Mouse (Mus musculus) cerebellum, adult 11 months (tissue): ENCODE results near the gene Cbx7.
"Not testable (repeated sequence)": the region's sequence is repeated elsewhere in the genome, so short reads cannot be mapped to it uniquely, and the experiment has no call there.

ENCODE experiments used
- DNase-seq: peaks from one replicate; pipeline ENCODE4 v3.0.0; 2022

The Cbx7 gene

DNA sequence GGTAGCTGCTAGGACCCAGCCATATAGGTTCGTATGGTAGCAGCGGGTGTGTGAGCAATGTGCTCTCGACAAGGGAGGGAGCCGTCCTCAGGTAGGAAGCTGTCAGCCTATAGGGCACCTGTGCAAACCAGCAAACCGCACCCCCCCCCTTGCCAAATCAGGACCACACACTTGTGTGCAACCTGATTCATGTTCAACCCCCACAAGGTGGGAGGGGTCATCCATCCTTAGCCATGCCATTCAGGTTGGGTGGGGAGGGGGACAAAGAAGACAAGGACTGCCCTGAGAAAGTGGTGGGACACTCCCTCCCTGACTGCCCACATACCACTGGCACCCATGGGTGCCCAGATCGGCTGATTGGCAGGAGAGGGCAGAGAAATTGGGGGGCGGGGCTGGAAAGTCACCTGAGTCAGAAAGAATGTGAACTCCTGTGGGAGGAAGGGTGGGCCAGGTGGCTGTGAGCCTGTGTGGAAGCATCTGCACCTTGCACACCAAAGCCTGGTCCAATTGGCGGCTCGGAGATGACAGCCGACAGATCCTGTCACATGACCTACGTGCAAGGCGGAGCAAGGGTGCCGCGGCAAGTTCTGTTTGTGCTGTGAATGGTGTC lies 53.7 kb downstream of the Cbx7 start:
- no peak for DNase-seq

DNA sequence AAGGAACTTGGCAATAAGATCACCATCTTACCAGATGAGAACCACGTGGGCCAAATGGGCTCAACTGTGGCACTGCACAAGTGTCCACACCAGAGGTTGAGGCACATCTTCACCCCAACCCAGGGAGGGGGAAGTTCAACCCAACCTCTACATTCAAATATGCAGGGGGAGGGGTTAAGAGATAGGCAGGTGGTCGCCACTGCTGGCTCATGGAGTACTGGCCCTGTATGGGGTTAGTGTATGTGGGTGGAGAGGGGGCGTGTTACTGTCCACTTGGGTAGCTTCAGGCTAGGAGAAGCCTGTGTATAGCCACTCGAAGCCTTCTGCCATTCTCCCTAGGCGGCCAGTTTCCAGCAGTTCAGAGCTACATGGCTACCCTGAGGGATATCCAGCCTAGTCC lies 54.8 kb downstream of the Cbx7 start:
- DNase-seq: no peak

- no peak for DNase-seq
Observed at GRCm38 (mm10) chr15:79914357-79914756, 56.6 kb downstream of the Cbx7 start.

DNA sequence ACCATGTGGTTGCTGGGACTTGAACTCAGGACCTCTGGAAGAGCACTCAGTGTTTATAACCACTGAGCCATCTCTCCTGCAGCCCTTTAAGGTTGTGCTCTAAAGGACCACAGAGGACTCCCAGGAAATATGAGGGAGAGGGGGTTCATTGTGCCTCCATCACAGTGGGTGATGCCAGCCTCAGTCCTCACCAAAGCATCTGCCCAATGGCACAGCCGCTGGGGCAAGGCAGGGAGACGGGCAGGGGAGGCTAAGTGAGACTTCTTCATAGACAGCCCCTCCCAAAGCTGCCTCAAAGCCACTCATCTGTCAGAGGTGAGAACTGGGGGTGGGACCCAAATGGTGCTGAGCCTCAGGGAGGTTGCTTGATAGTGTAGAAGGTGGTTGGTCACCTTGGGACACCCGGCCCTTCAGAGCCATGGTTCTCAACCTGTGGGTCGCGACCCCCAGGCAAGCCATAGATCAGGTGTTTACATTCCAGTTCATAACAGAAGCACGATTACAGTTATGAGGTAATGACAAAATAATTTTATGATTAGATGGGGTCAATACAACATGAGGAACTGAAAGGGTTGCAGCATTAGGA lies 57.1 kb downstream of the Cbx7 start:
- no peak for DNase-seq

GRCm38 (mm10) chr15:79911339-79911738 lies 59.6 kb downstream of the Cbx7 start:
- DNase-seq: no peak

DNA sequence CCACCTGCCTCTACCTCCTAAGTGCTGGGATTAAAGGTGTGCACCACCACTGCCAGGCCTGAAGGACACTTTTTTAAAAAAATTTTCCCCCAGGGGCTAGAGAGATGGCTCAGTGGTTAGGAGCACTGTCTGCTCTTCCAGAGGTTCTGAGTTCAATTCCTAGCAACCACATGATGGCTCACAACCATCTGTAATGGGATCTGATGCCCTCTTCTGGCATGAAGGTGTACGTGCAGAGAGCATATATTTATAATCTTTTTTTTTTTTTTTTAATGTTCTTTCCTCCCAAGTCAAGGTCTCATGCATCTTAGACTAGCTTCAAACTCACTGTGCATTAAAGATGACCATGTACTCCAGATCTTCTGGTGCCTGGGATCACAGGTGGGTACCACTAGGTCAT lies 60.1 kb downstream of the Cbx7 start:
- not testable (repeated sequence) for DNase-seq

DNA sequence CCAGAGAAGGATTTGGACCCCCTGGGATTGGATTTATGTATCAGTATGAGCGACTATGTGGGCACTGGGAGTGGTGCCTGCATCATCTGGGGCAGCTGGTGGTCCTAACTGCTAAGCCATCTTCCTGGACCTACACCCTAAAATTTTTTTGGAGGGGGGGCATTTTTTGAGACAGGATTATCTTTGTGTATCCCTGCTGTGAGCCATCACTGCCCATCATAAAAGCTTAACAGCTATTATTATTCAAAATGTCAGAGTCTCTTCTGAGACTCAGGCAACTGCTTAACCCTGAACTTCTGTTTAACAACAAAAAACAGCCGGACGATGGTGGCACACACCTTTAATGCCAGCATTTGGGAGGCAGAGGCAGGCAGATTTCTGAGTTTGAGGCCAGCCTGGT lies 61.9 kb downstream of the Cbx7 start:
- not testable (repeated sequence) for DNase-seq

DNA sequence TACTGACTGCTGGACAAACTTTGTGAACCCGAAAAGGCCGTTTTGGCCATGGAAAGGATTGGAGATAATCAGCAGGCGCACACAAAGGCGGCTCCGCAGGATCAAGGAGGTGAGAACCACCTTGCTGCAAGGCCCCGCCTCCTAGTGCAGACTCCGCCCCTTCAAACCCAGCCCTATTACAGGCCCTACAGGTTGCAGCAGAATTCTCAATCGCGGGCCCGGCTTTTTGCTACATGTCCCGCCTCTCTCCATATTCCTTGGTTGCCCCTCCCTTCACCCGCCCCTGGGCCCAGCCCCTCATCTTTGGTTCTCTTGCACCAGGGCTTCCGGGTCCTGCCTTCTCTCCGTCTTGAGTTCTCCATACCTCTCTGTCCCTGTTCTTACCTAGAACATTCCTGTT lies 64.1 kb downstream of the Cbx7 start:
- DNase-seq: no peak

DNA sequence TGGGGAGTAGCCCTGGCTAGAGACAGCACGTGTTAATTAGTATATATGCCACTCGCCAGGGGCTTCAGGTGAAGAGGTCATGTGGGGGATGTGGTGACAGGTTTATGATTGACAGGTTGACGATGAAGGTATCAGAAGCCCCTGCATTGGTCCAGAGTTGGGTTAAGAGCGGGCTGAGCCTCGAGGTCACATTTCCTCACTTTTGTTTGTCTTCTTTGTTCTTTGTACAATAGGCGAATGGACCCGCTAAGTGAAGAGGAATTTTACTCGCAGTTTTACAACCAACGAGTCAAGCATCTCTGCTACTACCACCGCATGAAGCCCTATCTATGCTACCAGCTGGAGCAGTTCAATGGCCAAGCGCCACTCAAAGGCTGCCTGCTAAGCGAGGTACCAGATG lies 65.7 kb downstream of the Cbx7 start:
- no peak for DNase-seq

DNA sequence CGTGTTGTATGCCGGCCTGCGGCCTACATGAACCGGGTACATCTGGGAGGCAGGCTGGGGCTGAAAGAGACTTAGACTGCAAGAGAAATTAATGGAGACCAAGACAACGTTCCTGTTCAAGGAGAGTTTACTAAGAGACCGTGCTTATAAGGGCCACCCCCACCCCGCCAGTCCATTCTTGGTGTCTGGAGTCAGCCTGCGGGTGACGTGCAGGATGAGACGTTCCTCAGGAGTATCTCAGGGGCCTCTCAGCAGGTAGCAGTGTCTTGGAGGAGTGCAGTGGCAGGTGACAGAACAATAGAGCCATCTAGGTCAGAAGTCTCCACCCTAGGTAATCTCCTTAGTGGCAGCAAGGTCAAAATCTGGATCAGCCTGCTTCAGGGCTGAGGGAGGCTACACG lies 66.2 kb downstream of the Cbx7 start:
- not testable (repeated sequence) for DNase-seq

- no peak for DNase-seq
Observed at GRCm38 (mm10) chr15:79903963-79904362, 67.0 kb downstream of the Cbx7 start.

DNA sequence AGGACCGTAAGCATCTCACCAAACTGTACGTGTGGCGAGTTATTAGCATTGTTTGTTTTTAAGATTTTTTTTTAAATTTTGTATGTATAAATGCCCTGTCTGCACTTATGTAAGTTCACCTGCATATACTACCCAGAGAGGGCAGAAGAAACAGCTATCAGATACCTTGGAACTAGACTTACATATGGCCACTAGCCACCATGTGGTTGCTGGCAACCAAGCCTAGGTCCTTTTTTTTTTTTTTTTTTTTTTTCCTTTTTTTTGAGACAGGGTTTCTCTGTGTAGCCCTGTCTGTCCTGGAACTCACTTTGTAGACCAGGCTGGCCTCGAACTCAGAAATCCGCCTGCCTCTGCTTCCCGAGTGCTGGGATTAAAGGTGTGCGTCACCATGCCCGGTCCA lies 67.8 kb downstream of the Cbx7 start:
- DNase-seq: not testable (repeated sequence)

- no peak for DNase-seq
Observed at GRCm38 (mm10) chr15:79901399-79901798, 69.5 kb downstream of the Cbx7 start.

DNA sequence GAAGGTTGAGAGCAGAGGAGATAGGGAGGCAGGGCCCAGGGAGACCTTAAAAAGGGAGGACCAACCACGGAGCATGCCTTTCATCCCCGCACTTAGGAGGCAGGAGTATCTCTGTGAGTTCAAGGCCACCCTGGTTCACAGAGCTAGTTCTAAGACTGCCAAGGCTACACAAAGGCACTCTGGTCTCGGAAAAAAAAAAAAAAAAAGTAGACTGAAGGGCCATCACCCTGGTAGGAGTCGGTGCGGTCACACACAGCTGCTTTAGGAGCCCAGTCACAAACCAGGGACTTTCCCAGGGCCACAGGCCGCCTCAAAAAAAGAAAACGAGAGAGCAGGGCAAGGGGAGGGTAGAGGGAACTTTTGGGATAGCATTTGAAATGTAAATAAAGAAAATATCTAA lies 70.2 kb downstream of the Cbx7 start:
- no peak for DNase-seq

DNA sequence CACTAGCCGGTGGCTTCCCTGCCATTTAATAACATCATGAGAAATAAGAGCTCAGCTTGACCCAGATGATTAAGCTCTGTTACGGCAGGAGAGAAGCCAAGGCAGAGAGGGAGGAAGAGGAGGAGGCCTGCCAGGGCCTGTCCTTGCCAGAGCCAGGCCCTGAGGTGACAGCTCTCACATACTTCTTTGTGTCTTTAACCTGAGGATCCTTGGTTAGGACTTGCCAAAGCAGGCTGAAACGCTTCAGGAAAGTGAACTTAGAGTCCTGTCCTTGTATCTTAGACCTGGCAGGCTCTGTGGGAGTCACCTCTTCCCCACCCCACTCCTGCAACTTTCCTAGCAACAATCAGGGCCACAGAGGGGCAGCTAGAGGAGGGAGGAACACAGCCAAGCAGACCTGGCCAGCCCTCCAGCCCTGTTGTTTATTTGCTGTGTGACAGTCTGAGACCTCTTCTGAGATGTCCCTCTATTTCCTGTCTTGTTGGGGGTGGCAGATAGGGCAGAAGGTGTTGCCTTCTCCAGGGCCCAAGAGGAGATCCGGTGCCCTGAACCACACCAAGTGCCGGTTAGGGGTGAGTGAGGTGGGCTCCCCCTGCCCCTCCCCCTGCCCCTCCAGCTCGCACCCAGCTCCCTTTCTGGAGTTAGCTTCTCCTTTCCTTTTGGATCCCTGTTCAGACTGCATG lies 71.0 kb downstream of the Cbx7 start:
- no peak for DNase-seq

DNA sequence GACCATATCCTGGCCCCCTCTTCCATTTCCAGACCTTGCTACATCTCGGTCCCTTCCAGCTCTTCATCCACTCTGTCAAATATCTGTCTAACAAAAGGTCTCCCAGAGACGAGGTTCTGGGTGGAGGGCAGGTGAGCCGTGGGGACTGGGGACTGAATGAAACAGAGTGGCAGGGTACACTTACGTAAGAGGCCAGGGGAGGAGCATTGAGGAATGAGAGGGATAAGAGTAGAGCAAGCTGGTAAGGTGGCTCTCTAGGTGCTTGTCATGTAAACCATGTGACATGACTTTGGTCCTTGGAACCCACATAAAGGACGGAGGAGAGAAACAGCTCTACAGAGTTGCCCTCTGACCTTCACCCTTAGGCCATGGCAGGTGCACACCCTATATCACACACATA lies 71.9 kb downstream of the Cbx7 start:
- DNase-seq: no peak

GRCm38 (mm10) chr15:79896080-79896725 lies 74.7 kb downstream of the Cbx7 start:
- no peak for DNase-seq

GRCm38 (mm10) chr15:79895221-79896079 lies 75.5 kb downstream of the Cbx7 start:
- DNase-seq: not testable (repeated sequence)

- DNase-seq: no peak
Observed at GRCm38 (mm10) chr15:79894343-79894742, 76.6 kb downstream of the Cbx7 start.

GRCm38 (mm10) chr15:79893824-79894123 lies 77.1 kb downstream of the Cbx7 start:
- DNase-seq: no peak

GRCm38 (mm10) chr15:79892995-79893823 lies 77.7 kb downstream of the Cbx7 start:
- DNase-seq: no peak

GRCm38 (mm10) chr15:79892213-79892541 lies 78.7 kb downstream of the Cbx7 start:
- DNase-seq: no peak
